Mouse (Mus musculus) erythroblast, embryonic 14.5 days (primary cell): ENCODE results near the gene Dync2li1.

Source experiments
- GATA1 ChIP-seq: IDR thresholded peaks from 2 replicates; pipeline ENCODE4 v1.6.1; 2012; ENCODE audit warnings: low read length, inconsistent platforms, mixed read lengths
- TAL1 ChIP-seq: IDR thresholded peaks from 3 replicates; pipeline ENCODE4 v1.6.1; 2012; ENCODE audit warnings: low read length, inconsistent platforms, mixed read lengths

- TF ChIP-seq GATA1 = no peak
- no peak for TF ChIP-seq TAL1
These were observed 19.3 kb upstream of the Dync2li1 start for GRCm38 (mm10) chr17:84606976-84607375.
